Mouse (Mus musculus): Measurements from ENCODE around the gene Igfbpl1.

GRCm38 (mm10) chr4:45822781-45823575 is 3.7 kb downstream of the Igfbpl1 start:
- TF ChIP-seq HCFC1 (IDR thresholded peaks at IDR 0.05; ENCODE audit: borderline replicate concordance, insufficient read depth, low read length) (no peak), ZNF384 (IDR thresholded peaks at IDR 0.05; ENCODE audit: low read depth, low read length) (no peak)
